Mouse (Mus musculus): ENCODE results near the gene Cdh3. TPM values are rescaled to one million over a fixed set of nuclear protein-coding genes. Genes with fewer than 3 reads are reported as not detected.

The Cdh3 gene
- polyA plus RNA-seq, 1 experiment = 0.02 TPM

DNA sequence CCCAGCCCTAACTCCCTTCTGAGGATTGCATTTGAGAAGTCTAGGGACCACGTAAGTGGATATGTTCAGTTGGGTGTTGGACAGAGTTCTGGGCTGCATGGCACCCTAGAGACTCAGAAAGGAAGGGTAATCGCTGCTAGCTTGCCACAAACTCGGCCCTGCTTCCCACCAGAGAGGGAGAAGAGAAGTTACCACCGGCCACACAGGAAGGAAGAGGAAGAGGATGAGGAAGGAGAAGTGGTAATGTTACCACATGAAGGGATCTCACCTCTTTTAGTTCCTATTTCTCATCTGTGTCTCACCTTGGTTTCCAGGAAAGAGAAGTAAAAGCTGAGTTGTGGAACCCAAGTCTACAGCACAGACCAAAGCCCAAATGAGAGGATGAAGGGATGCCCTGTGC is 63.6 kb downstream of the Cdh3 start:
- H3K4me3 ChIP-seq (ENCODE audit: insufficient read depth, poor library complexity, severe bottlenecking) = no peak overlapping the region
- H3K36me3 ChIP-seq (ENCODE audit: control insufficient read depth, insufficient read depth) = no peaks in the 10 kb centered on the region
- H3K27me3 ChIP-seq (ENCODE audit: control insufficient read depth, insufficient read depth, insufficient read length) = no peaks in the 10 kb centered on the region
- TF ChIP-seq USF1 (IDR thresholded peaks at IDR 0.05; ENCODE audit: low read depth) (no peak), MAX (IDR thresholded peaks at IDR 0.05) (no peak), CTCF (IDR thresholded peaks at IDR 0.05; ENCODE audit: control insufficient read depth, insufficient read depth, insufficient read length) (no peak), MYOD1 (IDR thresholded peaks at IDR 0.05; ENCODE audit: control insufficient read depth, insufficient read length, low read depth) (no peak), CEBPB (IDR thresholded peaks at IDR 0.05; ENCODE audit: low read depth) (no peak), FOSL1 (IDR thresholded peaks at IDR 0.05; ENCODE audit: insufficient read depth, low read length, poor library complexity, severe bottlenecking) (no peak), MYOG (IDR thresholded peaks at IDR 0.05; ENCODE audit: control insufficient read depth, extremely low read depth, insufficient read length) (no peak)
- H3K79me2 ChIP-seq (ENCODE audit: control insufficient read depth, insufficient read depth) = no peaks in the 10 kb centered on the region
- no peak overlapping the region for H3ac ChIP-seq (ENCODE audit: control insufficient read depth, insufficient read length, low read depth)
- H3K79me3 ChIP-seq (ENCODE audit: low read depth) = no peaks in the 10 kb centered on the region

DNA sequence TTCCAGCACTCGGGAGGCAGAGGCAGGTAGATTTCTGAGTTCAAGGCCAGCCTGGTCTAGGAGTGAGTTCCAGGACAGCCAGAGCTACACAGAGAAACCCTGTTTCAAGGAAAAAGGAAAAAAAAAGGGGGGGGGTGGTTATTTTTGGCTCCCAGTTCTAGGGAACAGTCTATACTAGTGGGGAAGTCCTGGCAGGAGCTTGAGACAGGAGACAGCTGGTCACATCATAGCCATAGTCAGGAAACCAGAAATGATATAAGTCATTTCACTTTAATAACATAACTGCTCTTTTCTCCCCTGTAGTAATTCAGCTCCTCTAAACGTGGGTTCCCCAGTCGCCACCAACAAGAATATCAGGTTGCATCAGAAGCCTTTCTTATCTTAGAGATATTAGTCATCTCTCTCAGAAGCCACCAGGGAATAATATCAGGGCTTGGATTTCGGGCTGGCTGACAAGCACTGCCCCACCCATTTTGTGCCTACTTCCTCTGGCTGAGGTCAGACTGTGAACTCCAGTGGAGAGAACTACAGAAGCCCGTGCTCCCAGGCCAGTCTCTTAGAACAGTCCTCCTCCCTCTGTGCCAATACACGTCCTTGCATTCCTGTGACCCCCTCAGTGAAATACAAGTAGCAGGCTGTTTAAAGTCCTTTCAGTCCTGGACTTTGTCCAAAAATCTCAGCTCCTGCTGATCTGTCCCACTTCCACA is 66.3 kb downstream of the Cdh3 start:
- peak; percentile 72 for TF ChIP-seq FOSL1 (IDR thresholded peaks at IDR 0.05; ENCODE audit: insufficient read depth, low read length, poor library complexity, severe bottlenecking)
- peak; percentile 57 for TF ChIP-seq MYOD1 (IDR thresholded peaks at IDR 0.05; ENCODE audit: control insufficient read depth, insufficient read length, low read depth)
- TF ChIP-seq MAX (IDR thresholded peaks at IDR 0.05) = no peak
- TF ChIP-seq CTCF (IDR thresholded peaks at IDR 0.05; ENCODE audit: control insufficient read depth, insufficient read depth, insufficient read length) = no peak
- TF ChIP-seq USF1 (IDR thresholded peaks at IDR 0.05; ENCODE audit: low read depth) = no peak
- no peak for TF ChIP-seq MYOG (IDR thresholded peaks at IDR 0.05; ENCODE audit: control insufficient read depth, extremely low read depth, insufficient read length)
- TF ChIP-seq CEBPB (IDR thresholded peaks at IDR 0.05; ENCODE audit: low read depth) = peak; percentile 70
- H3K79me2 ChIP-seq (ENCODE audit: control insufficient read depth, insufficient read depth) = no peaks in the 10 kb centered on the region
- H3K79me3 ChIP-seq (ENCODE audit: low read depth) = no peaks in the 10 kb centered on the region
- H3K4me3 ChIP-seq (ENCODE audit: insufficient read depth, poor library complexity, severe bottlenecking) = no peak overlapping the region
- no peak overlapping the region for H3ac ChIP-seq (ENCODE audit: control insufficient read depth, insufficient read length, low read depth)
- no peaks in the 10 kb centered on the region for H3K36me3 ChIP-seq (ENCODE audit: control insufficient read depth, insufficient read depth)
- no peaks in the 10 kb centered on the region for H3K27me3 ChIP-seq (ENCODE audit: control insufficient read depth, insufficient read depth, insufficient read length)

DNA sequence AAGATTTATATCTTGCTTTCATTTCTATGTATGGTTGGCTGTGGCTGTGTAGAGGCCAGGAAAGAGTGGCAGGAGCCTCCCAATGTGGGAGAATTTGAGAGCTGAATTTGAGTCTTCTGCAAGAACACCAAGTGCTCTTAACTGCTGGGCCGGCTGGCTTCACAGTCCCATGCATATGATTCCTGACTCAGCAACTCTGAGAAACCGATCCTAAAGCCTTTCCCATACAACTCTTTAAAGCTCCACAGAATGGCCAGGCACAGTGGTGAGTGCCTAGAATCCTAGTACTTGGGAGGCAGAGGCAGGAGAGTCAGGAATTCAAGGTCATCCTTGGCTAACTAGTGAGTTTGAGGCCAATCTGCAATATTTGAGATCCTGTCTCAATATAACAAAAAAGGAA is 68.8 kb downstream of the Cdh3 start:
- no peaks in the 10 kb centered on the region for H3K27me3 ChIP-seq (ENCODE audit: control insufficient read depth, insufficient read depth, insufficient read length)
- H3ac ChIP-seq (ENCODE audit: control insufficient read depth, insufficient read length, low read depth) = no peak overlapping the region
- no peak overlapping the region for H3K4me3 ChIP-seq (ENCODE audit: insufficient read depth, poor library complexity, severe bottlenecking)
- no peak for TF ChIP-seq FOSL1 (IDR thresholded peaks at IDR 0.05; ENCODE audit: insufficient read depth, low read length, poor library complexity, severe bottlenecking)
- no peak for TF ChIP-seq CEBPB (IDR thresholded peaks at IDR 0.05; ENCODE audit: low read depth)
- TF ChIP-seq CTCF (IDR thresholded peaks at IDR 0.05; ENCODE audit: control insufficient read depth, insufficient read depth, insufficient read length) = no peak
- TF ChIP-seq MYOD1 (IDR thresholded peaks at IDR 0.05; ENCODE audit: control insufficient read depth, insufficient read length, low read depth) = no peak
- TF ChIP-seq MYOG (IDR thresholded peaks at IDR 0.05; ENCODE audit: control insufficient read depth, extremely low read depth, insufficient read length) = no peak
- H3K36me3 ChIP-seq (ENCODE audit: control insufficient read depth, insufficient read depth) = no peaks in the 10 kb centered on the region
- no peaks in the 10 kb centered on the region for H3K79me3 ChIP-seq (ENCODE audit: low read depth)
- H3K79me2 ChIP-seq (ENCODE audit: control insufficient read depth, insufficient read depth) = no peaks in the 10 kb centered on the region

DNA sequence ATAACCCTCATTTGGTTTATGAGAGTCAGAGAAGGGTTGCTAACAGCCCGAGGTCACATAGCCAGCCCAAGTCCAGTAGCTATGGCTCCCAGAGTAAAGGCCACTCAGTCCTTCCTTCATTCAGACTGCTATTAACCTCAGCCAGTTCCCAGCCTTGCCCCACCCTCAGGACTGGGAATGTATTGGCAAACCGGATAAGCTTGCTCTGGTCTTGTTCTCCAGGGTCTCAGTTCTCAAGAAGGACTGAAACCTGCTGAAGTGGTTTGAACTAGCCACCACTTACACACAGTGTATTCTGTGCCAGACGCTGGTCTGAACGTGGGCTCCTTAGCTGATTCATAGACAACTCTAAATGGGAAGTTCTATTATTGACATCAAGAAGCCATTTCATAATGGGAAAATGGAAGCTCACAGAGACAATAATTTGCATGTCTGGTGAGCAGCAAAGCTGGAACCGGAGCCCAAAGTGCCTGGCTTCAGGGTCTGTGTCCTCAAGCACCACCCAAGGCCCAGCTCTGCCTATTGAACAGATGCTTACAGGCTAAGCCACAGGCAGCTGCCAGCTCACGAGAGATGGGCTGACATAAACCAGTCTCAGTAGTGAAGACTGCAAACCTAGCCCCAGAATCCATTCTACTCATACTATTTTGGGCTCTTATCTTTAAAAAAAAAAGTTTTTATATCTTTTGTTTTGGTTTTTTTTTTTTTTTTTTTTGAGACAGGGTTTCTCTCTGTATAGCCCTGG is 70.8 kb downstream of the Cdh3 start:
- H3K79me3 ChIP-seq (ENCODE audit: low read depth) = no peaks in the 10 kb centered on the region

DNA sequence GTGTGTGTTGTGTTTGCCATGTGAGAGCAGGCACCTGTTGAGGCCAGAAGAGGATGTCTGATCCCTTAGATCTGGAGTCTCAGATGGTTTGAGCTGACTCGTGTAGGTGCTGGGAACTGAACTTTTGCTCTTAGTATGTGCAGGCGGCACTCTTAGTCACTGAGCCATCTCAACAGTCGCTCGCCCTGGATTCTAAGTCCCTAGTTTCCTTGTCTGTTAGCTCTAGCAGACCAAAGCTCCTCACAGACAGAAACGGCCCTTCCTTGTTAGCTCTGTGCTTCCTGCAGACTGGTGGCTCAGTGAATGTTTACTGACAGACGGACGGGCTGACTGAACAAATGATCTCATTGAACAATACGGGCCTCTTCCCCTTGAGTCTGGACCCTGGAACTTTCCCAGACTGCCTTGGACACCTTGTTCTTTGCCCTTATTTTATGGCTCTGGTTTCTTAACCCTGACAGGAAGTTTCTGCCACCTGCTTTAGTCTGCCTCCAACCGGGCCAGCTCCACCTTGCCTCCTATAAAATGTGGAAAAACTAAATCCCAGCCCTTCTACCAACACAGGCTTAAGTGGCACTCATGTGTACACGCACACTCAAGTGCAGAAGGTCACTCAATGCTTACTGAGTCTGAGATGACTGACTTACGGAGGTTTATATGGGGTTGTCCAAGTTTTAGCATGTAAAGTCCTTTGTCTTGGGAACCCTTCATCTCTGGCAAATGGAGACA is 74.4 kb downstream of the Cdh3 start:
- TF ChIP-seq MYOD1 (IDR thresholded peaks at IDR 0.05; ENCODE audit: control insufficient read depth, insufficient read length, low read depth) (no peak), CTCF (IDR thresholded peaks at IDR 0.05; ENCODE audit: control insufficient read depth, insufficient read depth, insufficient read length) (no peak)
- no peaks in the 10 kb centered on the region for H3K27me3 ChIP-seq (ENCODE audit: control insufficient read depth, insufficient read depth, insufficient read length)

More for the DNA sequence above, 70.8 kb downstream of the Cdh3 start:
- Histone ChIP-seq H3ac (ENCODE audit: control insufficient read depth, insufficient read length, low read depth) (no peak overlapping the region), H3K36me3 (ENCODE audit: control insufficient read depth, insufficient read depth) (no peaks in the 10 kb centered on the region), H3K4me3 (ENCODE audit: insufficient read depth, poor library complexity, severe bottlenecking) (no peak overlapping the region), H3K27me3 (ENCODE audit: control insufficient read depth, insufficient read depth, insufficient read length) (no peaks in the 10 kb centered on the region), H3K79me2 (ENCODE audit: control insufficient read depth, insufficient read depth) (no peaks in the 10 kb centered on the region)
- TF ChIP-seq FOSL1 (IDR thresholded peaks at IDR 0.05; ENCODE audit: insufficient read depth, low read length, poor library complexity, severe bottlenecking) (no peak), CEBPB (IDR thresholded peaks at IDR 0.05; ENCODE audit: low read depth) (no peak), MYOG (IDR thresholded peaks at IDR 0.05; ENCODE audit: control insufficient read depth, extremely low read depth, insufficient read length) (no peak), MYOD1 (IDR thresholded peaks at IDR 0.05; ENCODE audit: control insufficient read depth, insufficient read length, low read depth) (no peak), MAX (IDR thresholded peaks at IDR 0.05) (no peak), CTCF (IDR thresholded peaks at IDR 0.05; ENCODE audit: control insufficient read depth, insufficient read depth, insufficient read length) (no peak), USF1 (IDR thresholded peaks at IDR 0.05; ENCODE audit: low read depth) (no peak)

More for the DNA sequence above, 74.4 kb downstream of the Cdh3 start:
- H3K79me2 ChIP-seq (ENCODE audit: control insufficient read depth, insufficient read depth) = no peaks in the 10 kb centered on the region
- no peak overlapping the region for H3ac ChIP-seq (ENCODE audit: control insufficient read depth, insufficient read length, low read depth)
- no peaks in the 10 kb centered on the region for H3K79me3 ChIP-seq (ENCODE audit: low read depth)
- H3K36me3 ChIP-seq (ENCODE audit: control insufficient read depth, insufficient read depth) = no peaks in the 10 kb centered on the region
- no peak overlapping the region for H3K4me3 ChIP-seq (ENCODE audit: insufficient read depth, poor library complexity, severe bottlenecking)

Data from C2C12 (cell line).